Mouse (Mus musculus) layer of hippocampus, adult 2 months (tissue): ENCODE measurements around the gene Bcas3. TPM values are rescaled to one million over a fixed set of nuclear protein-coding genes. Genes with fewer than 3 reads are reported as not detected.
A peak's percentile ranks its signal among the peaks of the same experiment; 100 is the strongest.

Source experiments
- DNase-seq, 2 experiments: peaks; one replicate each; pipeline ENCODE4 v3.0.0; 2022; ENCODE audit warnings: low spot score in 2 of 2
- H3K27ac ChIP-seq: fragments of 200-600 bp; 2 replicates; pipeline ENCODE4 v1.8.1; 2022
- H3K4me3 ChIP-seq: fragments of 200-600 bp; 2 replicates; pipeline ENCODE4 v1.8.1; 2022; ENCODE audit warnings: mild to moderate bottlenecking
- CTCF ChIP-seq: fragments of 200-600 bp; conservative IDR thresholded peaks from 2 replicates; pipeline ENCODE4 v1.8.1; 2022; ENCODE audit warnings: antibody characterized with exemption, mild to moderate bottlenecking, moderate library complexity
- total RNA-seq, 2 experiments: library from RNA; stranded (reverse); gene quantifications; 2 replicates each; pipeline ENCODE4 v1.2.3; 2021

Gene Bcas3
- total RNA-seq, 2 experiments from 2014 or later, result 67.6 to 75.1 TPM

DNA sequence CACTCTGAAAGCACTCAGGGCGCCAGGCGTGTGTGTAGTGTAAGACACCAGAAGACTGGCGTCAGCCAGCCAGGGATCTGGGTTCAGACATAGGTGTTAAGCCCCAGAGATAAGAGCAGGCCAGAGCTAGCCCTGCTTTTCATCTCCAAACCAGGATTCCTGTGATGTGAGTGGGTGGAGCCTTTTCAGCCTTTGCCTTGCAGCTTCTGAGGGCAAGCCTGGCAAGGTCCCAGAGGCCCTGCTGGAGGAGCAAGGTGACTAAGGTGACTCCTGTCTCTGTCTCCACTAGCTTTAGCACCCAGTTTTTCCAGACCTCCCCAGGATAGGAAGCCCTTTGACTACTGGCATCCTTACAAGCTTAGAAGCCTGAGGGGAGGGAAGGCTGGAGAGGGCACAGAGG lies 465.4 kb downstream of the Bcas3 start:
- DNase-seq, result no peak
- Histone ChIP-seq H3K4me3 (no peak overlapping the region), H3K27ac (no peak overlapping the region)
- no peak for TF ChIP-seq CTCF

DNA sequence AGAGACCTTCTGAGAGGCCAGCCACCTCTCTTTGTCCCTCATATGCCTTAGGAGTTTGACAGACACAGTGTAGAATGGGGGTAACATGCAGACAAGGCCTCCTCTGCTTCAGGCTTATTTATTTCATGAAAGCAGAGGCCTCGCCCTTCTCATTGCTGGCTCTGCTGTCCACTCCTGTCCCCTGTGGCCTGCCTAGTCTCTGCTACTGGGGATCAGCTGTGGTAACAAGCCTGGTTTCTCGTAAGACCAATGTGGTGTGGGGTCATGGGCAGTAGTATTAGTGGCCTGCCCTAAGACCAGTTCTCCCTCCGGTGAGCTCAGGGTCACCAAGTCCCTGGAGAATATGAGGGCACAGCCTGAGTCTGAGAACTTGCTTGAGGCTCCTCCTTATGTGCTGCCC lies 468.0 kb downstream of the Bcas3 start:
- Histone ChIP-seq H3K27ac (no peak overlapping the region), H3K4me3 (no peak overlapping the region)
- DNase-seq, result no peak
- TF ChIP-seq CTCF, result no peak

DNA sequence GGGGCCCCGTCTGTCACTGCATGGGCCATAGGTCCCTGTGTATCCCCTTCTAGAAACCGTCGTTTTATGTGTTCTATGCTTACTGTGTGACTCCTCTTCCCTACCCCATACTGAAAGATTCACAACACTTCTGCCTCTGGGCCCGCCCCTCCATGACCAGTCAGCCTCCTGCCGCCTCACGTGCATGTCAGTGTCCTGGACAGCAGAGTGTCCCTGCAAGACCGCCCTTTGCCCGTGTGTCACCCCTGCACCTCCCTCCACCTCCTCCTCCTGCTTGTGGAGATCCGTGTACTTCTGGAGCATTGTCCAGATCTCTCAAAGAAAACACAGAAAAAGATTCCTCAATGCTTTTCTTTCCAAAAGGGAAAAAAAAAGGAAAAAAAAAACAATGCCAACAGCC lies 468.7 kb downstream of the Bcas3 start:
- TF ChIP-seq CTCF, result no peak
- no peak for DNase-seq
- no peak overlapping the region for H3K4me3 ChIP-seq
- H3K27ac ChIP-seq, result no peak overlapping the region

DNA sequence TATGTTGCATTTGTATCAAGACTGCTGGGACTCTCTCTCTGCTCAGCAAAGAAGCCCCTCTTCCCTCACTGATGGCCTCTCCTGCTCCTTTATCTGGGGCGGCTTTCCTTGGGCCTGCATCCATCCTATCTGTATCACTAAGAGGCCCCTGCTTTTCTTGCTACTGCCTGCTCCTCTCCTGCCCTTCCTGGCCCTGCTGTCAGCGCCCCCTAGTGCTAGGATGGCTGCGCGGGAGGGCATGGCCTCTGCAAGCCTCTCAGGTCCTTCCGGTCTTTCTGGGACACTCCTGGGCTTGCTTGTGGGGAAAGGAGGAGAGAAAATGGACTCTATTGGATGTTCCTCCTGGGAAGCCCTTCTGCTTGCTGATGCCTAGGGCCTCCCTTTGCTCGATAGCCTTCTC lies 470.2 kb downstream of the Bcas3 start:
- H3K4me3 ChIP-seq, result no peak overlapping the region
- peak; percentile 30 to 79 for DNase-seq
- no peak overlapping the region for H3K27ac ChIP-seq
- TF ChIP-seq CTCF, result peak; percentile 91

DNA sequence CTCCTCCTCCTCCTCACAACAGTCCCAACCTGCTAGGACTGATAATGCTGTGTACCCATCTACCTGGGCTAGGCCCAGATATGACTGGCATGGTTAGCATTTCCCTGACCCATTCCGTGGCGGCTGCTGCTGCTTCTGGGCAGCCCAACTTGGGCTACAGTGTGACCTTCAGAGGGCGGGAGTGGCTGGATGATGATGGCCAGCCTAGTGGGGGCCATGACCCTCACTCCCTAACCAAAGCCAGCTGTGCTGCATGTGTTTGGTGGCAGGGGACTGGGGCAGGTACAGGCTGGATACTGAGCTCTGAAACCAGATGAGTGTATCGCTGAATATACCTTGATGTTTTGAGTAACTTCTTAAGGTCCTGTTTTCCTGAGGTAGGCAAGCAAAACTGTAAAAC lies 470.8 kb downstream of the Bcas3 start:
- no peak overlapping the region for H3K4me3 ChIP-seq
- H3K27ac ChIP-seq, result no peak overlapping the region
- no peak for DNase-seq
- no peak for TF ChIP-seq CTCF

DNA sequence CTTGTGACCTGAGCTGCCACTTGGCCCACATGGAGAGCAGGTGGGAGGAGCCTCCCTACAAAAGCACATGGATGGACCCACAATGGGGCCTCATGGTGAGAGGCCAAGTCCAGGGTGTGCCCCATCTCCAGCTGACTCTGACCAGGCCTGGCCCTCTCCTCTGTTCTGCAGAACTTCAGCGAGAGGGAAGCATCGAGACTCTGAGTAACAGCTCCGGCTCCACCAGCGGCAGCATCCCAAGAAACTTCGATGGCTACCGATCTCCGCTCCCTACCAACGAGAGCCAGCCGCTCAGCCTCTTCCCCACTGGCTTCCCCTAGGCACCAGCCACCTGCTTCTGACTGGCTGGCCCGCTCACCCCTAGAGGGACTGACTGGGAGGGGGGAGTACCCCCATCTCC lies 472.1 kb downstream of the Bcas3 start:
- DNase-seq, result no peak
- TF ChIP-seq CTCF, result no peak
- Histone ChIP-seq H3K27ac (no peak overlapping the region), H3K4me3 (no peak overlapping the region)

DNA sequence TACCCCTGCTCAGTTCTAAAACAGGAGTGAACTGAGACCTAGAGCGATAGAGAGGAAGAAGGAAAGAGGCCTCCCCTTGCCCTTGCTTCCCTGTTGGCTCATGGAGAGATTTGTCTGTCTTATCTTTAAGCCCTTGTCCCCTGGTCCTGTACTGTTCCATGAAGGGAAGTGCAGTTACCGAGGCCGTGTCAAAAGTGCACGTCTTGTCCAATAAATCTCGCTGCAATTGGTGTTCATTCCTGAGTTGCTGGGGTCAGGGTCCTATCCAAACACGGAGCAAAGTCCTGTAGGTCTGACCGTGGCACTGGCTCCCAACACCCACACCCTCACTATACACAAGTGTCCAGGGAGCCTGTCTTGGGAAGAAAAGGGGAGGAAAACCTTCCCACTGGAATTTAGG lies 472.9 kb downstream of the Bcas3 start:
- DNase-seq, result no peak
- TF ChIP-seq CTCF, result no peak
- Histone ChIP-seq H3K27ac (no peak overlapping the region), H3K4me3 (no peak overlapping the region)

DNA sequence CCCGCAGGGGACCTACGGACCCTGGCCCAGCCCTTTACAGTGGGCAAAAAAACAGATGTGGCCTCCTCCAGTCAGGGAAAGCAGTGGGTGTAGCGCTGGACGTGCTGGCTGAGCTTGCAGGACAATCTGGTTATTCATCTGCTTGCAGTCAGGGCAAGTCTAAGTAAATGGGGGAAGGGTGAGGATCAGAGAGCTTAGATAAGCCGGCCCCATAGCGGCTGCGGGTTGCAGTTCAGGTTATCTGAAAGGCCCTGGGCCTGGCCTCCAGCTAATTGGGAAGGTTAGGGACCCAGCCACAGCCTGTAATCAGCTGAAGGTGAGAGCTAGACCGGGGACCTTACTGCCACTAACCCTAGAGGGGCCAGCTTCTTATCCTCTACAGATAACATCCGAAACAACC lies 474.4 kb downstream of the Bcas3 start:
- no peak for TF ChIP-seq CTCF
- no peak for DNase-seq
- Histone ChIP-seq H3K27ac (no peak overlapping the region), H3K4me3 (no peak overlapping the region)

DNA sequence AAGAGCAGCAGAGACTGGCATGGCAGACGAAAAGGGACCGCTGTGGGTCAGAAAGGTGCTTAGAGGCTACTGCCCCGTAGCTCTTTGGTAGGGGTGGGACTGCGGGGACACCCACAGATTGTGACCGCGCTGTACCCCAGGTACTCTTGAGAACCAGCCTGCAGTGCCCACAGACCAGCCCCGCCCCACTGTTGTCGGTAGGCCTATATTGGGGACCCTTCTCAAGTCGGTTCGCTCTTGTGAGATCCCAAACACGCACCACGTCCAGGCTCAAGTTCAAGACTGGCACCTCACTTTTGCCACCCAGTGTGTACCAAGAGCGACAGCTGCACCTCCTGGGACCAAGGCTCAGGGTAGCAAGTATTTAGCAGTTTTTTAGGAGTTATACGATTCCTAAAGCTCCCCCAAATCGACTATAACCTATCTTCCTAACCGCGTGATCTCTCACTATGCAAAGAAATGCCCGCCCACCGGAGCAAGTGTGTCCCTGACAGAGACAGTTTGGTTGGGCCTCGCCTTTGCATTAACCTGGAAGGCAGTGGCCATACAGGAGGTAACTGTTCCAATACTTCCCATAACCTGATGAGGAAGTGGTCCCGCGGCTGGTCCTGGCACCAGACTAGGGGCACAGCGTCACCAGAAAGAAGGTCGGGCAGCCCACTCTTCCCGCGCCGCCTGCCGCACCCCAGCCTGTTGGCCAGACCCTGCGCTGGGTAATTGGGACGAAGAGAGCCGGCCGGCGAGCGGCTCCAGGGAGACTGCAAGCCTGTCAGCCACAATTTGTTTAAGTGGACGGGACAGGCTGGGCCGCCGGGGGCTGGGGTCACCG lies 475.9 kb downstream of the Bcas3 start:
- no peak for DNase-seq
- Histone ChIP-seq H3K4me3 (no peak overlapping the region), H3K27ac (no peak overlapping the region)
- no peak for TF ChIP-seq CTCF

DNA sequence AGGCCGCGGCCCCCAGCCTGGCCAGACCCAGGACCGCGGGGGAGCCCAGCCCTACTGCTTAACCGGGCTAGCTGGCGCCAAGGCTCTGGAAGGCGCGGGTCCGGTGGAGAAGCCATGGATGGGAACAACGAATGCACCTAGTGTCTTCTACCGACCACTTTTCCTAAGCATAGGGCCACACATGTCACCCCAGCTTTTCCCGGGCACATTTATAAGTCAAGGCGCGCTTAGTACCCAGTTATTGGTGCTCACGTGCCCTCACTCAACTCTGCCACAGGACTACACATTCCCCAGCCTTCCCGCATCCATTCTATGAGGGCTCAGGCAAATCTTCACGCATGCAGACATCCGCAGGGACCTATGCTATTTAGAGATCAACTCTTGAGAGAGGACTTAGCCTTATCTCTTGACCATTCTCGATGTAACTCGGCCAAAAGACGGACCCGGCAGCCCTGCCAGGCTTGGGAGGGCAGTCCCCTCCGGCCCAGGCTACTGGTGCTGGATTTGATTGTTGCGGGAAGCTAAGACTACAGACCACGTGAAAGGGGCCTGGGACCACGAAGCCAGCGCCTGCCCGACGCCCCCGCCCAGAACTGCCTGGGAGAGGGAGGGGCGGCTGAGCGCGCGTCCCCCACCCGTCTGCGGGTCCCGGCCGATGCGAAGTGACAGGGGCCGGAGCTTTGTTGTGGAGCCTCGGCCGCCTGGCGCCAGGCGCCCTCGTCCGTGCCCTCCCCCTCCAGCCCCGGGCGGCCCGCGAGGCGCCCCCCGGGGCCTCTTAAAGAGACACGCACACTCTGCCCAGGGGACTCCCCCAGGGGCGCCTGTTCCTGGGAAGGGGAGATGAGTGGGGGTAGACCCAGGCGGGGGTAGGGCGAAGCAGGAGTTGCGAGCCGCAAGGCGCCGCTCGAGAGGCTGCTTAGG lies 476.8 kb downstream of the Bcas3 start:
- no peak overlapping the region for H3K27ac ChIP-seq
- no peak for TF ChIP-seq CTCF
- H3K4me3 ChIP-seq, result no peak overlapping the region
- DNase-seq, result no peak

DNA sequence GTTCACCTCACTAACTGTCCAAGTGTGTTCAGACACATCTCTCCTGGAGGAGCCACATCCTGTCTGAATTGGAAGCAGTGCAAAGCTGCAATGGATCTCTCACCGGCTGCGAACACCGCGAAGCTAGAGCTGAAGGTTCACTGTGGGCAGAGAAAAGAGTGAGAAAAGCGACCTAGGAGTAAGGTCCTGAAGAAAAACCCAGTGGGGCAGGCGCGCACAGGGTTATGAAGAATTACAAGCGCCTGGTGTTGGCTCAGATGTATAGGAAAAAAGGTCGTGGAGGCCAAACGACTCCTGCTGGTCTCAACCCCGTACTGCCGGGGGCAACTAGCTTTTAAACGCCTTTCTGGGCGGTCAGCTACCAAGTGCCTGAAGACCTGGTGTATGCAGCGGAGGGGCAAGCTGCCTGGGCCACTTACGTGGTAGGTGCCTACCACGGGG lies 478.0 kb downstream of the Bcas3 start:
- peak; percentile 24 for TF ChIP-seq CTCF
- Histone ChIP-seq H3K4me3 (no peak overlapping the region), H3K27ac (no peak overlapping the region)
- DNase-seq, result no peak

DNA sequence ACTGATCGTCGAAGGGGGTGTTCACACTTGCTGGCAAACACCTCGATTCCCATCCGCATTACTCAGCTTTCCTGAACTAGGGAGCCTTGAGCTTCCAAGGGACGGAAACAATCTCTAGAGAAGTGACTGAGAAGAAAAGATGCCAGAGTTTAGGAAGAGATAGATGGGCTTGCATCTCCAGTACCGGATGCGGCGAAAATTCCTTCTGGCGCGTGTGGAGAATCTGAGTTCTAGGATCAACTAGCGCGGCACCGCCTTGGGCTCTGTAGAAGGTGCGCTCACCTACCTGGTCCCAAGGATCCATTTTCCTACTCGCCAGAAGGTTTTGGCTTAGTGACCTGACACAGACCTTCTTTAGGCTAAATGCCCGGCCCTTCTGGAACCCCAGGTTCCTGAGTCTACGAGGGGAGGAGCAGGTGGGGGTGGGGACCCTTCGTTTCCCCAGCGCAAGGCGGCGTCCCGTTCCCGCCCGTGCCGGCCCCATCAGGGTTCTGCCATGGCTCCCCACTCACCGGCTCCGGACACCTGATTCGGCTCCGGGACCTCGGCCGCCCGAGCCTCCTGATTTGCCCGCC lies 478.8 kb downstream of the Bcas3 start:
- no peak overlapping the region; the same call in 1 of the 2 replicates for H3K4me3 ChIP-seq
- no peak overlapping the region for H3K27ac ChIP-seq
- no peak for DNase-seq
- no peak for TF ChIP-seq CTCF
